Mouse (Mus musculus): ENCODE data around the gene Tnik. TPM values are rescaled to one million over a fixed set of nuclear protein-coding genes. Genes with fewer than 3 reads are reported as not detected.

Gene Tnik
- polyA plus RNA-seq, 1 experiment from 2014 or later = 14.7 TPM

DNA sequence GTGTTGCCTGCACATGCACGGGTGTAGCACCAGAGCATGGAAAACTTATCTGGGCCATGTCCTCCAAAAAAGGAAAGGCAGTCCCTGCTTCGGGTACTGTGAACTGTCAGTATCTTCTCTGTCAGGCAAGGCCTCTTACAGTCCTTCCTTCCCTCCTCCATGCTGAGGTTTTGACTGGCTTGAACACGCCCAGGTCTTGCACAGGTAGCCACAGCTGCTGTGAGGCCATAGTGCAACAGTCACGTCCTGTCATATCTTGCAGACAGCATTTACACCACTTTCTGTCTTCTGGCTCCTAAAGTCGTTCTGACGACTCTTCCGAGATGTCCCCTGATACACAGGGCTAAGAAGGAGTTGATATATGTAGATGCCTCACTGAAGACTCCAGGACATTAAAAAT lies 28.8 kb upstream of the Tnik start:
- Histone ChIP-seq H3K4me1 (no peaks in the 10 kb centered on the region), H3K4me3 (replicated peaks) (no peak overlapping the region), H3K9me3 (no peaks in the 10 kb centered on the region), H3K36me3 (no peaks in the 10 kb centered on the region), H3K4me2 (no peak overlapping the region), H3K9ac (no peak overlapping the region), H3K27me3 (replicated peaks) (no peaks in the 10 kb centered on the region), H3K27ac (no peak overlapping the region)
- WGBS = 77% methylated on average over 7 of the region's 7 CpGs
- no peak for ATAC-seq (ENCODE audit: insufficient read depth, low FRiP score, low read depth)

DNA sequence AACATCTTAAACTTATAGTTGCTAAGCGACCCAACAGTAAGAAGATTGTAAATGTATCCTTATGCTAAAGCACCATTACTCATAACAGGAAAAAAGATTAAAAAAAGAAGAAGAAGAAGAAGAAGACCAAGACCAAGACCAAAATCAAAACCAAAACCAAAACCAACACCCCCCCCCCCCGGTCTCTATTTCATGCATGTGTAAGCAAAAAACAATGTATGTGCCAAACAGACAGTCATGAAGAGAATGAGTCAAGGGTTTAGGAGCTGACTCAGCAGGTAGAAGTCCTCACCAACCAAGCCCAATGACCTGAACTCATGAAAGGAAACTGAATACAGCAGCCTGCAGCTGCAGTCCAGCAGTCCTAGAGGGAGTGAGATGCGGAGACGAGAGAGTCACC lies 26.3 kb upstream of the Tnik start:
- no peaks in the 10 kb centered on the region for H3K4me1 ChIP-seq
- no peaks in the 10 kb centered on the region for H3K27me3 ChIP-seq (replicated peaks)
- H3K36me3 ChIP-seq = no peaks in the 10 kb centered on the region
- no peak overlapping the region for H3K4me3 ChIP-seq (replicated peaks)
- no peak overlapping the region for H3K4me2 ChIP-seq
- no peak overlapping the region for H3K9ac ChIP-seq
- no peak for ATAC-seq (ENCODE audit: insufficient read depth, low FRiP score, low read depth)
- H3K9me3 ChIP-seq = no peaks in the 10 kb centered on the region
- 87% methylated on average over 4 of the region's 4 CpGs for WGBS
- no peak overlapping the region for H3K27ac ChIP-seq

DNA sequence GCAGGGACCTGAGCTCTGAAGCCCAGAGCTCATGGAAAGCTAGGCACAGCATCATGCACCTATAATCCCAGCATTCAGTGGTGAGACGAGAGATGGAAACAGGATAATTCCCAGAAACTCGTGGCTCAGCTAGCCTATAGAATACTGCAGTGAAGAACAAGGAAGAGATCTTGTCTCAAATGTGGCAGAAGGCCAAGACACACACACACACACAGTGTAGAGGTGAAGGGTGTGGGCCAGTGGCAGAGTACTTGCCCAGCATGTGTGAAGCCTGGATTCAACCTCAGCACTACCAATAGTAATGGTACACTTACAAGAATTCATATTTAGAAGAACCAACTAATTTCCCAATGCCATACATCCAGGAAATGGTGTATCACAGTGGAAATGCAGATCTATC lies 24.9 kb upstream of the Tnik start:
- Histone ChIP-seq H3K9me3 (no peaks in the 10 kb centered on the region), H3K4me2 (no peak overlapping the region), H3K27ac (no peak overlapping the region), H3K9ac (no peak overlapping the region), H3K36me3 (no peaks in the 10 kb centered on the region), H3K27me3 (replicated peaks) (no peaks in the 10 kb centered on the region), H3K4me1 (no peaks in the 10 kb centered on the region), H3K4me3 (replicated peaks) (no peak overlapping the region)
- ATAC-seq (ENCODE audit: insufficient read depth, low FRiP score, low read depth) = no peak; the same call in 1 of the 2 replicates
- WGBS = 53% methylated on average over 2 of the region's 2 CpGs

DNA sequence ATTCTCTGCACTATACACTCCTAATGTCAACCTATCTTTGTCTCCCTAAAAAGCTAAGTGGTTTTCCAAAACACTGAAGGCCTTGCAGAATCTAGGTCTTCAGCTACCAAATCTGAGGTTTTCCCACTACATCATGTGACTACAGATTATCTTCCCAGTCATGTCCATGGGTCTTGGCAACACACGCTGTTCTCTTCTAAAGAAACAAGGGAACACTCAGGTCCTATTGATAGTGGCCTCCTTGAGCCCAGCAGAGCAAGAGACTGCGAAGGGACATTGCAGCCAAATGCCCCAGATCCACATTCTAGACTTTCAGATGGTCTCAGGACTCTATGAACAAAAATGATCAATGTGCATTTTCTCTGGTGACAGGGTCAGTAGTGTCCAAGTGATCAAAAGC lies 20.5 kb upstream of the Tnik start:
- H3K27me3 ChIP-seq (replicated peaks) = no peaks in the 10 kb centered on the region
- no peak overlapping the region for H3K4me3 ChIP-seq (replicated peaks)
- no peak overlapping the region for H3K4me2 ChIP-seq
- no peak overlapping the region for H3K27ac ChIP-seq
- H3K36me3 ChIP-seq = no peaks in the 10 kb centered on the region
- H3K9me3 ChIP-seq = no peaks in the 10 kb centered on the region
- 82% methylated on average over 2 of the region's 2 CpGs for WGBS
- no peak overlapping the region for H3K9ac ChIP-seq
- no peak for ATAC-seq (ENCODE audit: insufficient read depth, low FRiP score, low read depth)
- H3K4me1 ChIP-seq = no peaks in the 10 kb centered on the region

DNA sequence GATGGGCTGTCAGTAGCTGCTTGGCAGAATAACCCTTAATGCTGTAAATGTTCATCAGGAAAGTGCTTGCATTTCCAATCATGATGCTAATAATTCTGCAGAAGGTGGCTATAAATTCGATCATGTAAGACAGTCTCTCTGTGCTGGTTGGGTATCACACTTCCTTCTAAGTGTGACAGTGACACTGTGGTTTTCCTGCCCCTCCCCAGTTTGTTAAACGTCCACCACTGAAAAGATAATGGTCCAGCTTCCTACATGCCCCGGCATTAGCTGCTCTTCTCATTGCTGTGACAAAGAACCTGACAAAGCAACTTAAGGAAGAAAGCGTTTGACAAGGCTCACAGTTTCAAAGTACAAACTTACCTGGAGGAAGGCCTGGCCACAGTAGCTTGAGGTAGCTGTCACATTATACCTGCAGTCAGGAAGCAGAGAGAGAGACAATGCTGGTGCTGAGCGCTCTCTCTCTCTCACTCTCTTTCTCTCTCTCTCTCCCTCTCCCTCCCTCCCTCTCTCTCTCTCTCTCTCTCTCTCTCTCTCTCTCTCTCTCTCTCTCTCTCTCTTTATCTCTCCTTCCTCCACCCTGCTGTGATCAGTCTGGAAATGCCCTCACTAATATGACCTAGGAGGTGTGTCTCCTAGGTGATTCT lies 18.6 kb upstream of the Tnik start:
- H3K36me3 ChIP-seq = no peaks in the 10 kb centered on the region
- H3K4me2 ChIP-seq = no peak overlapping the region
- H3K9ac ChIP-seq = no peak overlapping the region
- no peaks in the 10 kb centered on the region for H3K9me3 ChIP-seq
- ATAC-seq (ENCODE audit: insufficient read depth, low FRiP score, low read depth) = no peak
- H3K4me1 ChIP-seq = peaks cover 4% of the 10 kb centered on the region; the same call in 1 of the 2 replicates
- no peaks in the 10 kb centered on the region for H3K27me3 ChIP-seq (replicated peaks)
- H3K4me3 ChIP-seq (replicated peaks) = no peak overlapping the region
- WGBS = 75% methylated on average over 5 of the region's 5 CpGs
- no peak overlapping the region for H3K27ac ChIP-seq

DNA sequence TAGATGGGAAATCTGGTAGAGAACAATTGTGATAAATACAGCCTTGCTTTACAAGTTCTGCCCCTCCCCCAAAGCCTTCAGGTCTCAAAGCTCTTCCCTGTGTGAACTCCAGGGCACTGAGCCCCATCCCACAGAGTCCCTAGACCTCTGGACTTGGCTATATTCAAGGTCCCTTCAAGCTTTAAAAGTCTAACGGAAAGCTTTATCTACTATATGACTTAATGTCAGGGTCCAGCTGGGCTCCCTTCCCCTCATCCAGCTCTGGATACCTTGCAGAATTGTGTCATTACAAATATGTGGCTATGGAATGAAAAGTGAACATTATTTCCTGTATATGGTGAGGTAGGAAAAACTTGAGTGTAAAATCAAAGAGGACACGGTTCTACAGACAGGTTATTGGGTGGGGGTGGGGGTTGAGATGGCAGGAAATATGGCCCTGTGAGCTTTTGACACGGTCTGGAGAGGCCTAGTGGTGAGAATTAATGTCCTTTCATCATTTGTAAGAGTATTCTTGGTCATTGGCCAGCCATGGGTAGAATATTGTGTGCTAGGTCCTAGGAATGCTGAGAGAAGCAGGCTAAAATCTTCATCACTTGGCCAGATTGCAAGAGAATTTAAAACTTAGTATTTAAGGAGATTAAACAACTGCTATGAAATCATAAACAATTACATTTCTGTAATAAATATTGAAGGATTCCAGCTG lies 14.6 kb upstream of the Tnik start:
- no peaks in the 10 kb centered on the region for H3K36me3 ChIP-seq
- no peak overlapping the region for H3K9ac ChIP-seq
- no peaks in the 10 kb centered on the region for H3K27me3 ChIP-seq (replicated peaks)
- peak; percentile 14; the same call in 1 of the 2 replicates for ATAC-seq (ENCODE audit: insufficient read depth, low FRiP score, low read depth)
- peaks cover 4% of the 10 kb centered on the region; the same call in 1 of the 2 replicates for H3K4me1 ChIP-seq
- H3K27ac ChIP-seq = peak overlapping the region; percentile 35; the same call in 1 of the 2 replicates
- 28% methylated on average over 3 of the region's 3 CpGs for WGBS
- H3K9me3 ChIP-seq = no peaks in the 10 kb centered on the region
- H3K4me3 ChIP-seq (replicated peaks) = no peak overlapping the region
- H3K4me2 ChIP-seq = no peak overlapping the region

DNA sequence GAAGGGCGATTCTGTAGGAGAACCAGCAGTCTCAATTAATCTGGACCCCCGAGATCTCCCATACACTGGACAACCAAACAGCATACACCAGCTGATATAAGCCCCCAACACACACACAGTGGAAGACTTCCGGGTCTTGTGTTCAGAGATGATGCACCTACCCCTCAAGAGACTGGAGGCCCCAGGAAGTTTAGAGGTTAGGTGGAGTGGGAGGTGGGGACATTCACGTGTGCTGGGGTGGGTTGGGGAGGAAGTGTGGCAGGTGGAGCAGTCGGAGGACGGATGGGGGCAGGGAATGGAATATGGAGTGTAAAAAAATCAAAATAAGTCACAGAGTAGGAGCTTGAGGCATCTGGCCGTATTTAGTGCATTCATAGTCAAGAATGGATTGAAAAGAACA lies 7.3 kb upstream of the Tnik start:
- Histone ChIP-seq H3K4me1 (no peaks in the 10 kb centered on the region), H3K27ac (no peak overlapping the region), H3K9me3 (no peaks in the 10 kb centered on the region), H3K4me2 (no peak overlapping the region), H3K4me3 (replicated peaks) (no peak overlapping the region), H3K27me3 (replicated peaks) (no peaks in the 10 kb centered on the region), H3K9ac (no peak overlapping the region), H3K36me3 (no peaks in the 10 kb centered on the region)
- 85% methylated on average over 7 of the region's 7 CpGs for WGBS
- no peak for ATAC-seq (ENCODE audit: insufficient read depth, low FRiP score, low read depth)

DNA sequence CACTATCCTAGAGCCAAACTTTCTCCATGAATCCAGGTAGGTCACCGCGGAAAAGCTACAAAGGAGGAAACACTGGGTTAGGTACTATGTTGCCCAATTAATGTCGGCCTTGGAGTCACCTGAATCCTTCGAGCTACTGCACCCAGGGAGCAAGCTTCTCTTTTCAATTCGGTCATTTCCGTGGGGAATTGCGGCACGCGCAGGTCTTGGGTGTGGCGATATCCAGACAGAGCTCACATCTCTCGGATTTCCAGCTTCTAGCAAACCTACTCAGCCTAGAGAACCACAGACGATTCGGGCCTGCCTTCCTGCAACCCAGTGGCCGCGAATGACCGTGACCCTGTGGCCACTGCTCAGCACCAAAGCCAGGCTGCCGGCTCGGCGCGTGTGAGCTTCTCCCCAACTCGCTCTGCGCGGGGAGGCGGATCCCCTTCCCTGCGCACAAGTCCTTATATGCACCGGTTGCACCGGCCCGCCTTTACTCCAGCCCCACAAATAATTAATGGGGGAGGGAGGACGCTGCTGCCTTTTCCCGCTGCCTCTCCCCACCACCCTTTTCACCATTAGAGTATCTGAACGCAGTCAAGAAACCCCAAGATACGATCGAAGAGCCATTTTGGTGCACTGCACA lies 528 bp upstream of the Tnik start:
- H3K27ac ChIP-seq = peak overlapping the region; percentile 88
- under 1% methylated on average over 33 of the region's 33 CpGs for WGBS
- no peaks in the 10 kb centered on the region for H3K9me3 ChIP-seq
- 0 out of 2 replicates have a peak overlapping the region, but pooled peaks have one; percentile 0 for H3K9ac ChIP-seq
- H3K27me3 ChIP-seq (replicated peaks) = no peaks in the 10 kb centered on the region
- ATAC-seq (ENCODE audit: insufficient read depth, low FRiP score, low read depth) = peak; percentile 72
- H3K36me3 ChIP-seq = no peaks in the 10 kb centered on the region
- peak overlapping the region; percentile 85 for H3K4me2 ChIP-seq
- peaks cover 4% of the 10 kb centered on the region; the same call in 1 of the 2 replicates for H3K4me1 ChIP-seq
- H3K4me3 ChIP-seq (replicated peaks) = peak overlapping the region; percentile 76

DNA sequence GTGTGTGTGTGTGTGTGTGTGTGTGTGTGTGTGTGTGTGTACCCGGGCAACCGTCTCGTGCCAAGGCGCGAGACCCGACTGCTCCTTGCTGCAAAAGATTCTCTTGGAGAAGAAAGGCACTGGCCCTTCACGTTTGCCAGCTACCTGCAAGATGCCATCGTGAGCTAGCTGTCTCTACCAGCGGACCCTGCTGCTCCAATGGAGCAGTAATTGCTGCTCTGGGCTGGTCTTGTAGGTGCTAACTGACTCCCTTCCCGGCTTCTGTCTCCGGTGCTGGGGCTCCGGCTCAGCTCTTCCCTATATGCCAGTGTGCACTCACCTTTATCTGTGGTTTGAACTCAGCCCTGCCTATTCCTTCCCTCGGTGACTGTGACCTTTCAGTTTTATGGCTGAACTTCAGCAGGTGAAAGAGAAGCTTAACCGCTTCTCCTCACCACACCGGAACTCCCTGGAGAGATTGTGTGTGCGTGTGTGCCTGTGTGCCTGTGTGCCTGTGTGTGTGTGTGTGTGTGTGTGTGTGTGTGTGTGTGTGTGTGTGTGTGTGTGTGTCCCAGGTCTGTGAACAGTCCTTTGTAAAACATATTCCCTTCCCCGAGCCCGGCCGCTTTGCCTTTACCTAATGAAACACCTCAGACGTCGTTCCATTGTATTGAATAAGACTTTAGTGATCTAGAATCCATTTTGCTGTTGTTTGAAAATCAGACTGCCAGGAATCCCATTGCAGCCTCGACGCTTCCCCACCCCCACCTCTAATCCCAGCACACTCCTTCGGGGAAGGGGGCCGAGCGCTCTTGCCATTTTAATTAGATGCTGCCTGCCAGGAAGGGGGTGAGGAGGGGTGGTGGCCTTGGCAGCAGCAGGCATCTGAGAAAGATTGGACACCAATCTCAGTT lies 1.2 kb downstream of the Tnik start:
- WGBS = 9% methylated on average over 23 of the region's 26 CpGs
- Histone ChIP-seq H3K4me2 (peak overlapping the region; percentile 85), H3K9me3 (no peaks in the 10 kb centered on the region), H3K4me1 (peaks cover 4% of the 10 kb centered on the region; the same call in 1 of the 2 replicates), H3K36me3 (no peaks in the 10 kb centered on the region), H3K9ac (peak overlapping the region; percentile 67), H3K4me3 (replicated peaks) (peak overlapping the region; percentile 76), H3K27me3 (replicated peaks) (no peaks in the 10 kb centered on the region), H3K27ac (0 out of 2 replicates have a peak overlapping the region, but pooled peaks have one; percentile 7)
- peak; percentile 19 for ATAC-seq (ENCODE audit: insufficient read depth, low FRiP score, low read depth)

DNA sequence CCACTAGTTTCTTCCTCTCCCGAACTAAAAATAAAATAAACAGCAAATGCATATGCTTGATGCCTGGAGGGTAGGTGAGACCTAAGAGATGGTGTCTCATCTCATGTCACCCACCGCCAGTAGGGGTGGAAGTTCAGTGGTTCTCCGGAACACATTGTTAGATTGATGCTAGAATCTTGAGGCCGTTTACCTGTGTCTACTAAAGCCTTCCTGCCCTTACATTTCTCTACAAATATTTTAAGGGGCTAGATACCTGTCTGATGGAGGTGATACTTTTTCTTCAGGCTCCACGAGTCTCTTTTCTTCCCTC lies 1.8 kb downstream of the Tnik start:
- no peaks in the 10 kb centered on the region for H3K36me3 ChIP-seq
- no peak for ATAC-seq (ENCODE audit: insufficient read depth, low FRiP score, low read depth)
- no peak overlapping the region for H3K27ac ChIP-seq
- H3K4me3 ChIP-seq (replicated peaks) = peak overlapping the region; percentile 76
- H3K27me3 ChIP-seq (replicated peaks) = no peaks in the 10 kb centered on the region
- H3K4me2 ChIP-seq = peak overlapping the region; percentile 85
- H3K9me3 ChIP-seq = no peaks in the 10 kb centered on the region
- H3K4me1 ChIP-seq = peaks cover 4% of the 10 kb centered on the region; the same call in 1 of the 2 replicates
- 43% methylated on average over 5 of the region's 5 CpGs for WGBS
- no peak overlapping the region for H3K9ac ChIP-seq

DNA sequence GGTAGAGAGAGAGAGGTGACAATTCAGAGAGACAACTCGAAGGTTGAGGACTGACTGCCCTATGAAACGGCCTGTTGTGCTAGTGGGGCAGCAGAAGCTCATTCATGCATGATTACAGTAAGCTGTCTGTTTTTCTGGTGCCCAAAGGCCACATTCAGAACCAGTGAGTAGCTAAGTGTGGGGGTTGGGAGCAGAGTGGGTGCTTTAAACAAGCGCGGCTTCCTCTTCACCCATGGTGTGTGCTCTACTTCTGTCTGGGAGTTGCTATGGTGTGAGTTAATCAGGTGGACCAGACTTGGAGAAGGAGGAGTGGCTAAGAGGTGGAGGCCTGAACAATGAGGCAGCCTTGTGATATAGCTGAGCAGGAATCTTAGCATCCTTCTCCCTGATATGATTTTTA lies 2.2 kb downstream of the Tnik start:
- no peak for ATAC-seq (ENCODE audit: insufficient read depth, low FRiP score, low read depth)
- Histone ChIP-seq H3K4me3 (replicated peaks) (peak overlapping the region; percentile 76), H3K4me2 (peak overlapping the region; percentile 85), H3K9me3 (no peaks in the 10 kb centered on the region), H3K4me1 (peaks cover 4% of the 10 kb centered on the region; the same call in 1 of the 2 replicates), H3K27ac (no peak overlapping the region), H3K36me3 (no peaks in the 10 kb centered on the region), H3K27me3 (replicated peaks) (no peaks in the 10 kb centered on the region), H3K9ac (no peak overlapping the region)
- WGBS = 57% methylated on average over 4 of the region's 4 CpGs
